Comparison of ENCODE assay signal across 16 mouse cellular contexts in the genomic region with DNA sequence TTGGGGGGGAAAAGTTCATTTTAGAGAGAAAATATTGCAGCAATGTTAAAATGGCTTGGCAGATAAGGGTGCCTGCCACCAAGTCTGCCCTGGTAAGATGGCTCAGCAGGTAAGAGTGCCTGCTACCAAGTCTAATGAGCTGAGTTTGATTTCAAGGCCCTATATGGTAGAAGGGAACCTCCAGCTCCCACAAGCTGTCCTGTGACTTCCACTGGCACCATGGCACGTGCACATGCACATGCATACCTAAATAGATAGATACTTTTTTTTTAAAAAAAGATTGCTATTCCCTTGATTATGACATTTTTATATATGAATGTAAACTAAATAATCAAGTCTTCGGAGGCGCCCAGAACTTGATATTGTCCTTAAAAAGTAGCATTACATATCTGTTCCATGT.
"Had no signal": no experiment of that assay in that cellular context is flagged by ENCODE, and none has a peak within 500 bp of the region (broad histone marks: within the 10 kb centered on the region; RNA-seq: fewer than 3 reads in every experiment).

No protein-coding gene starts in this region.

- H3K4me3 ChIP-seq: neural tube, embryonic 13.5 days; neural tube, embryonic 15.5 days; stomach, embryonic 15.5 days had no signal

- DNase-seq: retina, postnatal 1 day; right cerebral cortex, adult 18-20 months; right cerebral cortex, postnatal 14 days; right cerebral cortex, postnatal 25 days; right cerebral cortex, postnatal 4 days; spleen, adult 18-20 months; thymus, adult 18-20 months; thymus, adult 2 months; thymus, postnatal 14 days; thymus, postnatal 25 days; thymus, postnatal 36 days; thymus, postnatal 4 days had no signal

- H3K9ac ChIP-seq: neural tube, embryonic 13.5 days; neural tube, embryonic 15.5 days; stomach, embryonic 15.5 days had no signal

- H3K36me3 ChIP-seq: neural tube, embryonic 13.5 days; neural tube, embryonic 15.5 days; stomach, embryonic 15.5 days had no signal

- H3K27me3 ChIP-seq: neural tube, embryonic 13.5 days; neural tube, embryonic 15.5 days; stomach, embryonic 15.5 days had no signal

- H3K4me2 ChIP-seq: neural tube, embryonic 13.5 days; neural tube, embryonic 15.5 days; stomach, embryonic 15.5 days had no signal

- H3K9me3 ChIP-seq: neural tube, embryonic 13.5 days; neural tube, embryonic 15.5 days; stomach, embryonic 15.5 days had no signal

- H3K4me1 ChIP-seq: neural tube, embryonic 13.5 days; neural tube, embryonic 15.5 days; stomach, embryonic 15.5 days had no signal

- H3K27ac ChIP-seq: neural tube, embryonic 13.5 days; neural tube, embryonic 15.5 days; stomach, embryonic 15.5 days; stomach, postnatal 0 days had no signal
